Mouse (Mus musculus): ENCODE measurements around the gene Sphk1. TPM values are rescaled to one million over a fixed set of nuclear protein-coding genes. Genes with fewer than 3 reads are reported as not detected.

Sphk1 gene
- polyA plus RNA-seq (2012; rRNA removed): 2.5 and 5.0 TPM in 2 replicates

GRCm38 (mm10) chr11:116530187-116531147 lies at the start of gene Sphk1:
Gene Sphk1 (plus strand): TSS chr11:116530925.

GRCm38 (mm10) chr11:116493795-116494252 lies 36.9 kb upstream of the Sphk1 start, which contains the start of gene Prpsap1:
Gene Prpsap1 (minus strand): TSS chr11:116494202.

GRCm38 (mm10) chr11:116581376-116581814 lies 50.7 kb downstream of the Sphk1 start, which contains the start of gene Ube2o:
Gene Ube2o (minus strand): TSS chr11:116581447.

Other genes with a start within 250 kb of the Sphk1 start
- 0.12 and 0.24 TPM in 2 replicates for gene Galr2, start 250.0 kb upstream of the Sphk1 start, polyA plus RNA-seq (2012; rRNA removed)
- gene Exoc7, start 223.7 kb upstream of the Sphk1 start, polyA plus RNA-seq (2012; rRNA removed): 88.3 and 89.3 TPM in 2 replicates
- gene Foxj1, start 195.5 kb upstream of the Sphk1 start, polyA plus RNA-seq (2012; rRNA removed): 17.2 and 18.3 TPM in 2 replicates
- 65.3 and 65.5 TPM in 2 replicates for gene Rnf157, start 117.9 kb upstream of the Sphk1 start, polyA plus RNA-seq (2012; rRNA removed)
- 167 and 198 TPM in 2 replicates for gene Ubald2, start 96.8 kb upstream of the Sphk1 start, polyA plus RNA-seq (2012; rRNA removed)
- gene Qrich2, start 64.7 kb upstream of the Sphk1 start, polyA plus RNA-seq (2012; rRNA removed): 0.09 and 0.10 TPM in 2 replicates
- 115 and 129 TPM in 2 replicates for gene Prpsap1, start 36.7 kb upstream of the Sphk1 start, polyA plus RNA-seq (2012; rRNA removed)
- 53.7 and 55.0 TPM in 2 replicates for gene Ube2o, start 50.5 kb downstream of the Sphk1 start, polyA plus RNA-seq (2012; rRNA removed)
- 0.64 and 1.6 TPM in 2 replicates for gene Aanat, start 55.5 kb downstream of the Sphk1 start, polyA plus RNA-seq (2012; rRNA removed)
- 2.7 and 4.4 TPM in 2 replicates for gene Rhbdf2, start 96.1 kb downstream of the Sphk1 start, polyA plus RNA-seq (2012; rRNA removed)
- 1.3 TPM in 2 replicates for gene Prcd, start 122.6 kb downstream of the Sphk1 start, polyA plus RNA-seq (2012; rRNA removed)
- gene Cygb, start 123.4 kb downstream of the Sphk1 start, polyA plus RNA-seq (2012; rRNA removed): 16.4 and 18.1 TPM in 2 replicates
- gene St6galnac1, start 244.6 kb downstream of the Sphk1 start, polyA plus RNA-seq (2012; rRNA removed): not detected in 2 replicates